Mouse (Mus musculus) spleen, postnatal 4 days (tissue): ENCODE results near the gene Toporsl.

ENCODE experiments used
- DNase-seq, 2 experiments: peaks; one replicate each; pipeline ENCODE4 v3.0.0; 2022; ENCODE audit warnings: low spot score in 2 of 2

Gene Toporsl

GRCm38 (mm10) chr4:52595927-52596326, at the start of gene Toporsl:
Toporsl (plus strand) TSS chr4:52596274.
- DNase-seq = no peak

GRCm38 (mm10) chr4:52557672-52558071, 38.4 kb upstream of the Toporsl start:
- no peak for DNase-seq

- DNase-seq = no peak
These were observed 38.0 kb upstream of the Toporsl start for GRCm38 (mm10) chr4:52558080-52558479.

- no peak for DNase-seq
These were observed 32.2 kb upstream of the Toporsl start for GRCm38 (mm10) chr4:52563859-52564258.

- no peak for DNase-seq
These were observed 9.8 kb upstream of the Toporsl start for GRCm38 (mm10) chr4:52586194-52586734.

- DNase-seq = no peak
These were observed 2.2 kb upstream of the Toporsl start for GRCm38 (mm10) chr4:52593821-52594356.

GRCm38 (mm10) chr4:52594632-52595031, 1.4 kb upstream of the Toporsl start:
- no peak for DNase-seq

GRCm38 (mm10) chr4:52598180-52598881, 2.3 kb downstream of the Toporsl start:
- DNase-seq = no peak

- DNase-seq = no peak
These were observed 10.8 kb downstream of the Toporsl start for GRCm38 (mm10) chr4:52606923-52607322.

- no peak for DNase-seq
These were observed 38.9 kb downstream of the Toporsl start for GRCm38 (mm10) chr4:52634986-52635385.

GRCm38 (mm10) chr4:52647791-52648190, 51.7 kb downstream of the Toporsl start:
- no peak for DNase-seq

- DNase-seq = no peak
These were observed 63.6 kb downstream of the Toporsl start for GRCm38 (mm10) chr4:52659701-52660100.

- no peak for DNase-seq
These were observed 64.6 kb downstream of the Toporsl start for GRCm38 (mm10) chr4:52660701-52661117.

- no peak for DNase-seq
These were observed 65.2 kb downstream of the Toporsl start for GRCm38 (mm10) chr4:52661311-52661710.
